Mouse (Mus musculus) heart, postnatal 0 days (tissue): ENCODE measurements around the gene Ociad2. TPM values are rescaled to one million over a fixed set of nuclear protein-coding genes. Genes with fewer than 3 reads are reported as not detected.

Experiments used
- ATAC-seq: fragments of 200-750 bp; cut with Nextera tagmentation; 2 replicates; pipeline ENCODE4 v1.8.0; 2017; ENCODE audit warnings: low read depth, moderate number of reproducible peaks, moderate library complexity; ENCODE audit not compliant: insufficient read depth
- DNase-seq: peaks from one replicate; pipeline ENCODE4 v3.0.0-alpha.2; 2016; ENCODE audit warnings: low spot score
- H3K27ac ChIP-seq: fragments of 300-500 bp; sonication (generic); 2 replicates; pipeline ENCODE4 v1.5.1; 2014; ENCODE audit warnings: low read depth, mild to moderate bottlenecking
- H3K27me3 ChIP-seq: fragments of 300-500 bp; sonication (generic); 2 replicates; pipeline ENCODE4 v1.6.1; 2014; ENCODE audit warnings: low read length, mixed read lengths; ENCODE audit not compliant: control insufficient read depth, insufficient read depth
- H3K36me3 ChIP-seq: fragments of 300-500 bp; sonication (generic); replicated peaks from 2 replicates; pipeline ENCODE4 v1.6.1; 2014; ENCODE audit warnings: low read length, mixed read lengths; ENCODE audit not compliant: control insufficient read depth, insufficient read depth
- H3K4me1 ChIP-seq: fragments of 300-500 bp; sonication (generic); 2 replicates; pipeline ENCODE4 v1.6.1; 2014; ENCODE audit warnings: antibody characterized with exemption; ENCODE audit not compliant: control insufficient read depth, insufficient read depth
- H3K4me2 ChIP-seq: fragments of 300-500 bp; sonication (generic); 2 replicates; pipeline ENCODE4 v1.6.1; 2014; ENCODE audit warnings: low read depth, mild to moderate bottlenecking, low read length, moderate library complexity
- H3K4me3 ChIP-seq: fragments of 300-500 bp; sonication (generic); 2 replicates; pipeline ENCODE4 v1.5.1; 2014; ENCODE audit warnings: low read depth, low read length
- H3K9ac ChIP-seq: fragments of 300-500 bp; sonication (generic); replicated peaks from 2 replicates; pipeline ENCODE4 v1.6.1; 2014; ENCODE audit warnings: low read depth, low read length, mixed read lengths
- H3K9me3 ChIP-seq: fragments of 300-500 bp; sonication (generic); replicated peaks from 2 replicates; pipeline ENCODE4 v1.6.1; 2016; ENCODE audit warnings: low read length; ENCODE audit not compliant: control insufficient read depth
- CTCF ChIP-seq: IDR thresholded peaks from 2 replicates; pipeline ENCODE4 v1.5.1; 2016; ENCODE audit warnings: antibody characterized with exemption, control low read depth, low read depth
- EP300 ChIP-seq: IDR thresholded peaks from 2 replicates; pipeline ENCODE4 v1.6.1; 2016; ENCODE audit warnings: antibody characterized with exemption, low read depth
- WGBS: fragments of 180-500 bp; shearing (Covaris S2); extraction: QIAGEN DNeasy Blood & Tissue Kit; methylation state at CpG from one replicate; pipeline ENCODE4 v1.1.7; 2014; 5-methylcytosine and 5-hydroxymethylcytosine counted together
- polyA plus RNA-seq: library from polyadenylated mRNA; unstranded; fragments of >200 nt; fragmentation: Nextera tagmentation; extraction: Ambion mirVana; gene quantifications from 2 replicates; pipeline ENCODE4 v1.2.1, GENCODE M21; 2015
- total RNA-seq: library from RNA; depleted of rRNA; stranded (reverse); fragments of >200 nt; gene quantifications from 2 replicates; pipeline ENCODE4 v1.2.3, GENCODE M21; 2014; ENCODE audit warnings: low replicate concordance

Gene Ociad2
- total and polyA plus RNA-seq, 2 experiments from 2014 or later, result 13.3 to 16.7 TPM

DNA sequence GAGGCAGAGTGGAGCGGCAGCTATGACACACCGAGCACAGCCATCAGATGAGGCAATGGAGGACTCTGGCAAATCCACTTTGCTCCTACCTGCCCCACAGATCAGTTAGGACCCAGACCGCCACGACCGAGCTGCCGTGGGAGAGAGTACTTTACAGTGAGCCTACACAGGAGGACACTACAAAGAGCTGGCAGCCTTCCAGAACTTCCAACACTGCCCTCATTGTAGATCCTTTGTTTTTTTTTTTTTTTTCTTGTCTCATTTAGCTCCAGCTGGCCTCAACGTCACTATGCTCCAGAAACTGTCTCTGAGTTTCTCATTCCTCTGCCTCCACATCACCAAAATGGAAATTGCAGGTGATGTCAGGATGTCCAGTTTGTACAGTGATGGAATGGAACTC is 12.7 kb upstream of the Ociad2 start:
- no peaks in the 10 kb centered on the region for H3K36me3 ChIP-seq
- no peaks in the 10 kb centered on the region for H3K27me3 ChIP-seq
- TF ChIP-seq EP300 (no peak), CTCF (no peak)
- H3K9ac ChIP-seq, result no peak overlapping the region
- no peaks in the 10 kb centered on the region for H3K9me3 ChIP-seq
- no peak for DNase-seq
- no peaks in the 10 kb centered on the region for H3K4me1 ChIP-seq
- no peak overlapping the region for H3K4me2 ChIP-seq
- no peak overlapping the region for H3K27ac ChIP-seq
- WGBS, result 41% methylated on average over 7 of the region's 7 CpGs
- H3K4me3 ChIP-seq, result no peak overlapping the region
- no peak for ATAC-seq

DNA sequence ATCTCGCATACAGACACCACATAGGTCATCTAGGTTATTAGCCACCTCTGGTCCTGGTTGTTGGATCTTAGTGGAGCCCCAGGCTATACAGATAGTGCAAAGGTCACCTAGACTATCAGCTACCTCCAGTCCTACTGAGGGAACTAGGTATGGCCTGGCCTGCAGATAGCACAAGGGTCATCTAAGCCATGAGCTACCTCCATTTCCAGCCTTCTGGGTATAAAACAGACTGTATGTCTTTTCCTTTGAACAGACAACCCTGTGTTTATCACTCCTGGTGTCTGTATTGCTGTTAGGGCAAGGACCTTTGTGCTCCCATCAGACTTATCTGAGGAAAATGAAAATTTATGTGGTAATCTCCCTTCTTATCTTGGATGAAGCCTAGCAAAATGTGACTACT is 11.0 kb upstream of the Ociad2 start:
- Histone ChIP-seq H3K9me3 (no peaks in the 10 kb centered on the region), H3K27ac (no peak overlapping the region), H3K9ac (no peak overlapping the region), H3K4me2 (no peak overlapping the region), H3K36me3 (no peaks in the 10 kb centered on the region), H3K4me1 (no peaks in the 10 kb centered on the region), H3K27me3 (no peaks in the 10 kb centered on the region), H3K4me3 (no peak overlapping the region)
- ATAC-seq (no peak), DNase-seq (no peak)
- TF ChIP-seq CTCF, result no peak
- TF ChIP-seq EP300, result no peak
- WGBS, result 94% methylated on average over 1 of the region's 1 CpGs

DNA sequence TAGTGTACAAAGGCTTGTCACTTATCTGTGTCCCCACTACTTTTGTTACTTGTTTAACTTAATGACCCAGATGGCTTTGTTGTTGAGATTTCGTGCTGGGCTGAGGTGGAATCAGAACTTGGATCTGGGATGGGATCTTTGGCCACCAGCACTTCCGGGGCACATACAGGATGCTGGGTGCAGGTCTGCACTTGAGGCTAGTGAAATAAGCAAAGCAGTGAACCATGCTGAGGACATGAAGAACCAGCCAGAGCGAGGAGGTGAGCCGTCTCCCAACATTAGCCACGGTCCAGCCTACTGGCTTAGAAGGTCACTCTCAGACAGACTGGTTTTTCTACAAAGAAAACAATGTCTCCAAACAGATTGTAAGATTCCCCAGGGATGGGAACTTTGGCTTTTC is 8.7 kb upstream of the Ociad2 start:
- Histone ChIP-seq H3K36me3 (no peaks in the 10 kb centered on the region), H3K9me3 (no peaks in the 10 kb centered on the region), H3K4me2 (no peak overlapping the region), H3K9ac (no peak overlapping the region), H3K27ac (no peak overlapping the region), H3K4me1 (no peaks in the 10 kb centered on the region), H3K27me3 (no peaks in the 10 kb centered on the region), H3K4me3 (no peak overlapping the region)
- no peak for DNase-seq
- WGBS, result 57% methylated on average over 5 of the region's 5 CpGs
- TF ChIP-seq EP300 (no peak), CTCF (no peak)
- no peak for ATAC-seq

DNA sequence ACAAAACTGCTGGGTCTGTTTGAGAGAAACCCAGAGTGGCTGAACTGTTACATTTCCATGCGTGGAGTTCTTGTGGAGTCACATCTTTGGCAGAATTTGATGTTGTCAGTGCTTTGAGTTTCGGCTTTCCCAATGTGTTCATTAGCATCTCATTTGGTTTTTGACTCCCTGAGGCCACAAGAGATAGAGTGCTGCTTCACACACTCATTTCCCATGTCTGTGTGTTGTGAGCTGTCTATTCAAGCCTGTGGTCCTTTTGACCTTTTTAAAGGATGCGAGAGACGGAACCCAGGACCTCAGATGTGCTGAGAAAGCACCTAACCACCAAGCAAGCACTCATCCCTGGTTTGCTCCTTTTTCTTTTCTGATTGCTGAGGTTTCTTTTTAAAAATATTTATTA is 4.4 kb upstream of the Ociad2 start:
- no peaks in the 10 kb centered on the region for H3K4me1 ChIP-seq
- H3K27me3 ChIP-seq, result no peaks in the 10 kb centered on the region
- H3K27ac ChIP-seq, result no peak overlapping the region
- TF ChIP-seq CTCF, result no peak
- no peak for TF ChIP-seq EP300
- DNase-seq, result no peak
- H3K4me3 ChIP-seq, result no peak overlapping the region
- no peaks in the 10 kb centered on the region for H3K36me3 ChIP-seq
- no peaks in the 10 kb centered on the region for H3K9me3 ChIP-seq
- 88% methylated on average over 4 of the region's 4 CpGs for WGBS
- no peak overlapping the region for H3K9ac ChIP-seq
- no peak overlapping the region for H3K4me2 ChIP-seq
- no peak for ATAC-seq

- H3K4me3 ChIP-seq, result no peak overlapping the region
- no peak for TF ChIP-seq CTCF
- no peak for TF ChIP-seq EP300
- ATAC-seq, result no peak; the same call in 1 of the 2 replicates
- no peaks in the 10 kb centered on the region for H3K36me3 ChIP-seq
- DNase-seq, result peak; percentile 30
- H3K4me1 ChIP-seq, result no peaks in the 10 kb centered on the region
- H3K27ac ChIP-seq, result no peak overlapping the region
- H3K4me2 ChIP-seq, result no peak overlapping the region
- 48% methylated on average over 10 of the region's 10 CpGs for WGBS
- no peaks in the 10 kb centered on the region for H3K9me3 ChIP-seq
- H3K9ac ChIP-seq, result no peak overlapping the region
- no peaks in the 10 kb centered on the region for H3K27me3 ChIP-seq
Measured at GRCm38 (mm10) chr5:73344310-73344709, 3.5 kb upstream of the Ociad2 start.

DNA sequence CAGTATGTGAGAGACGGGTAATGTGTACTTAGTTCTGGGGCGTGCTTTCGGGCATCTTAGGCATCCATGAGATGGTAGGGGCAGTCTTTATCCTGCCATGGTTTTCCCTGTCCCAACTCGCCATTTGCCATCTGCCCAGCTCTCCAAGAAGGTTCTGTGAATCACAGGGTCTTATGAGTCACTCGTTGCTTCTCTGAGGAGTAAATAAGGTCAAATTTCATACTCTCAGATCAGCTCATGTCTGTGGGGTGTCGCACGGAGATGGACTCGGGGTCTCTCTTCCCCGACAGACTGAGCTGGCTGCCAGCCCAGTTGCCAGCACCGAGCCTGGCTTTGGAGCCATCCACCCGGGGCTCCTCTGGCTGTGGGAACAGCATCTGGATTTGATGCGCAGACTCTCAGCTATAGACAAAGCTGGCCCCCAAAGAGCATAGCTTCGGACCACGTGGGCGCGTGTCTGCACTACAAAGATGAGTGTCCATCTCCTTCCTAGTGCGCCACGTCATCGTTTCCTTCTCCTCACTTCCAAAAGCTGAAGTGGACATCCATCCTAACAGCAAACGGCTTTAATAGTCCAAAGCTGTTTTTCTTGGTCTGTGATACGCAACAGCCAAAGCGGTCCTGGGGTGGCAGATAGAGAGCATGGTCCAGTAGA is 2.0 kb upstream of the Ociad2 start:
- Histone ChIP-seq H3K9me3 (no peaks in the 10 kb centered on the region), H3K9ac (no peak overlapping the region), H3K4me3 (no peak overlapping the region), H3K4me1 (no peaks in the 10 kb centered on the region), H3K36me3 (no peaks in the 10 kb centered on the region), H3K27me3 (no peaks in the 10 kb centered on the region), H3K27ac (no peak overlapping the region), H3K4me2 (no peak overlapping the region)
- no peak for ATAC-seq
- WGBS, result 84% methylated on average over 22 of the region's 22 CpGs
- DNase-seq, result no peak
- TF ChIP-seq EP300 (no peak), CTCF (no peak)
